Mouse (Mus musculus) adrenal gland, postnatal 10 days (tissue): Measurements from ENCODE around the gene Gucy2g. TPM values are rescaled to one million over a fixed set of nuclear protein-coding genes. Genes with fewer than 3 reads are reported as not detected.
"Not testable (repeated sequence)": the region's sequence is repeated elsewhere in the genome, so short reads cannot be mapped to it uniquely, and the experiment has no call there.

ENCODE experiments used
- DNase-seq: peaks from one replicate; pipeline ENCODE4 v3.0.0; 2021; ENCODE audit warnings: mixed read lengths
- total RNA-seq, 2 experiments: library from RNA; stranded (reverse); gene quantifications; 2 replicates each; pipeline ENCODE4 v1.2.3; 2021

The Gucy2g gene
- total RNA-seq, 2 experiments from 2014 or later, result not detected

GRCm38 (mm10) chr19:55206482-55207138, 34.4 kb downstream of the Gucy2g start:
- peak; percentile 59 for DNase-seq

- peak; percentile 80 for DNase-seq
Observed at GRCm38 (mm10) chr19:55198303-55198702, 42.7 kb downstream of the Gucy2g start.

GRCm38 (mm10) chr19:55195574-55195973, 45.5 kb downstream of the Gucy2g start:
- peak; percentile 40 for DNase-seq

- peak; percentile 65 for DNase-seq
Observed at GRCm38 (mm10) chr19:55194520-55195170, 46.4 kb downstream of the Gucy2g start.

- DNase-seq, result no peak
Observed at GRCm38 (mm10) chr19:55193717-55194394, 47.2 kb downstream of the Gucy2g start.

- peak; percentile 63 for DNase-seq
Observed at GRCm38 (mm10) chr19:55192254-55192945, 48.6 kb downstream of the Gucy2g start.

GRCm38 (mm10) chr19:55191596-55191995, 49.4 kb downstream of the Gucy2g start:
- no peak for DNase-seq

- DNase-seq, result peak; percentile 48
Observed at GRCm38 (mm10) chr19:55190065-55190464, 51.0 kb downstream of the Gucy2g start.

DNA sequence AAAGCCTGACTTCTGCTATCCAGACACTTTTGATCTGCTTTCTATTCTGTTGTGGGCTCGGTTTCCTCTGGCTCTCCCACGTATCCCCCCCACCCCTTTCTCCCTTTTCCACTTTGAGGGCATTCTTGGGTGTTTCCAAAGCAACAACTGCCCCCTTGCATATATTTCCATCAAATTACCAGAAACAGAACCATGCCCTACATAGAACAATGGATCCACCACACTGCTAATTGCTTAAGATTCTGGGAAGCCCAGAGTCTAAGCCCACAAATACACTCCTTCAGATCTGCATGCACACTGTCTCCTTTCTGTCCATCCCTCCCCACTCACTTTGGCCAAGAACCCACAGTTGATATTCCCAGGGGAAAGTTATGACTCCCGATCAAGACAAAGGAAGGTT, 55.4 kb downstream of the Gucy2g start:
- no peak for DNase-seq

GRCm38 (mm10) chr19:55185074-55185473, 56.0 kb downstream of the Gucy2g start:
- no peak for DNase-seq

DNA sequence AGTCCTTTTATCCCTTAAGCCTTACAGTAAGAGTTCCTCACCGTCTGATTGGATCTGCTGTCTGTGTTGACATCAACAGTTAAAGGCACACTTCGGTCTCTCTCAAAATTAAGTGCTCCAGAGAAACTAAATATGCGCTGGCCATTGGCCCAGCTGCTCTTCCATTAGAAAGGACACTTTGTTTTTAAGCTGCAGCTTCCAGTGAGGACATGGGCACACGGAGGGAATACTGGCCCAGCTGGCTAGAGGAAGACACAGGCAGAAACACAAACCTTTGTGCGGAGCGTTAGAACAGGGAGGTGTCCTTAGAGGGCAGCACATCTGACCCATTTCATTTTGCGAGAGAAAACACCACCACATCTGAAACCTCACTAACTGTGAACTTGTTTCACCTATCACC, 56.6 kb downstream of the Gucy2g start:
- no peak for DNase-seq

GRCm38 (mm10) chr19:55180433-55180832, 60.6 kb downstream of the Gucy2g start, which contains the start of gene Tectb:
Tectb (plus strand) TSS chr19:55180733.
- no peak for DNase-seq

- no peak for DNase-seq
Observed at GRCm38 (mm10) chr19:55177143-55177542, 63.9 kb downstream of the Gucy2g start.

DNA sequence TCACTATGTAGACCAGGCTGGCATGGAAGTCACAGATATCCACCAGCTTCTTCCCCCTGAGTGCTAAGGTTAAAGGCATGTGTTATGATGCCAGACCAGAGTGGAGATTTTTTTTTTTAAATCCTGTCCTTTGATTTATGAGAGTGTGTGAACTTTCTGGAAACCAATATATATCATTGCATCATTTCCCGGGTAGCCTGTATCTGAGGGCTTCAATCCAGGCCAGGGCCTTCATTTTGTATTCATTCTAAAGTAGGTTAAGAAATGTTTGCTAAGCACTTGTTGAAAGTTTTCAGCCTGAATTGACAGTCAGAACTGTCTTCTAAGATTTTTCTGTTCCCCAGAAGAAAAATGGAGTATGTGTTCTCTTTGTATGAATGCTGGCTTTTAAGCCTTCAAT, 69.5 kb downstream of the Gucy2g start:
- no peak for DNase-seq

- DNase-seq, result no peak
Observed at GRCm38 (mm10) chr19:55170399-55170798, 70.6 kb downstream of the Gucy2g start.

DNA sequence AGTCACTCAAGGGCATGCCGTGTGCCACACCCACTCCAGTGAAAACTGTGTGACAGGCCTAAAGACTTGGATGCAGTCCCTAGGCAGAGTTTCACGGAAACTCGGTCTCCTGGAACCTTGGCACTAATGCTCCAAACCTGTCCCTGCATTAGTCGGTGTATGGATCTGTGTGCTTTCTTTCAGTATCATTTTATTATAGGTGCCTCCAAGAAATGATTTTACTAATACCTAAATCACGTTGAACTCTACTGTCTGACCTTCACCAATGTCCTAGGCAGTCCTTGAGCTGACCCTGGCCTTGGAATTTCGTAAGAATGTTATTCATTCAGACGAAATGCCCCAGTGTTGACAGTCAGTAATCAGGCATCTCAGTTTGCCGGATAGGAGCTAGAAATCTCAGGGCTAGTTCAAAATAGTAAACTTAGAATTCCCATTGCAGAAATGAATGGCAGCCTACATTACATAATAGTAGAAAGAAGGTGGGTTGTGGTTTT, 71.8 kb downstream of the Gucy2g start:
- DNase-seq, result not testable (repeated sequence)

DNA sequence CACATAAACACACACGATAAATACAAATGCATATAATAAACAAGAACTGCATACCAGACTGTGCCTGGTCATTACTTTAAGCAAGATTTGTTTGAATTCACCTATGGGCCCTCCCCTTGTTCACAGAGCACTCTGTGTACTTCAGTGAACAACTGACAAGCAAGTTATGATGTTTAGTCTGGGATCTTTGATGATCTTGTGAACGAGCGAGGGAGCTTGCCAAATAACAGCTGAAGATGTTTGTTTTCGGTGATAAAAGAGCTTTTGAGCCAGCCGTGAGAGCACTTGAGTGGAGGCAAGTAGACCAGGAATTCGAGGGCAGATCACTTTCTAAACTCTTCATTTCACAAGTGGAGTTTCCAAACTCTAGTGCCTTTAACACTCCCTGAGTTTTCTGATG, 72.7 kb downstream of the Gucy2g start:
- DNase-seq, result no peak

- DNase-seq, result no peak
Observed at GRCm38 (mm10) chr19:55167741-55168140, 73.3 kb downstream of the Gucy2g start.

DNA sequence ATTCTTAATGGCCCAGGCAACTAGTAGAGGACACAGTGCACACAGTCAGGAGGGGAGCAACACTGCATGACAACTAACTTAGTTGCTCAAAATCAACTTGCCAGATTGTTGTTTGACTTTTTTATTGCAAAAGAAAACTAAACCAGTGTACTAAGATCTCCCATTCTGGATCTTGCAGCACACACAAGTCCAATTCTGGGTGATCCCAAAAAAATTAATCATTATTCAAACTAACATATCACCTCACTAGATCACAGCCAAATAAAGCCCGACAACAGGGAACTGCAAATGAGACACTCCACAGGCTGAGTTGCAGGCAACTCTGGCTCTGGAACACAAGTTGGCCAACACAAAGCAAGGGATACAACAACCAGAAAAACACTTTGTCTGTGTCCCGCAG, 74.3 kb downstream of the Gucy2g start:
- no peak for DNase-seq

DNA sequence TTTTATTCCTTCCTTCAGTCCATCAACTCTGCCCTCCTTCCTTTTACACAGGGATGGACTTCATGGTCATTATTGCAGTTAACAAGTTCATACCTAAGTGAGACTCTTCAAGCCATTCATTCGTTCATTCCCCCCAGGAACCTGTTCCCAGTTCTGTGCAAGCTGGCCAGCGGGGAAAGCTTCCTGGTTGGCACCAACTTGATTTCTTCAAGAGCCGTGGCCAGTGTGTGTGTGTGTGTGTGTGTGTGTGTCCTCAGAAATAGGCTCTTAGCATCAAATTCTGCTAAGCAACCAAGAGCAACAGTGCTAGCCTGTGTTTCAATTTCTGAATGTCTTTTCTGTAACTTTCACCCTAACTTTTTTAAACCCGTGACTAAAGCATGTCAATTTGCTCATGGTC, 75.1 kb downstream of the Gucy2g start:
- DNase-seq, result peak; percentile 41

GRCm38 (mm10) chr19:55165183-55165865, 75.7 kb downstream of the Gucy2g start:
- peak; percentile 37 for DNase-seq

DNA sequence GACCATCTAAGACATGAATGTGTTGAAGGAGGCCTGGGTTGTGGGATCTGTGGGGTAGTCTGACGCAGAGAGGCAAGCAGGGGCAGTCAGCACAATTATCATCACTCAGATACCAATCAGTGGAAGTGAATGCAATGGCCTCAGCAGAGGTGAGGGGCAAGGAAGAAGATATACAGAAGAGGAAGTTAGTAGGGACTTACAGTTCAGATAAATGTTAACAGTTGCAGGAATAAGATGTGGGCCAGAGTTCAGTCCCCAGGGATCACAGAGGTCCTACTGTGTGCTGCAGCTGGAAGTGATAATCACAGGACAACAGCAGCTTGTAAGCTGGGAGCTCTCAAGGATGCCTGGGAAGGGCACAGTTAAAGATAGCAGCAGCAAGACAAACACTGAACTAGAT, 76.9 kb downstream of the Gucy2g start:
- no peak for DNase-seq
